Mouse (Mus musculus): ENCODE measurements around the gene Klf4. TPM values are rescaled to one million over a fixed set of nuclear protein-coding genes. Genes with fewer than 3 reads are reported as not detected.

Gene Klf4
- polyA plus RNA-seq, 1 experiment from 2014 or later = 3.8 TPM

DNA sequence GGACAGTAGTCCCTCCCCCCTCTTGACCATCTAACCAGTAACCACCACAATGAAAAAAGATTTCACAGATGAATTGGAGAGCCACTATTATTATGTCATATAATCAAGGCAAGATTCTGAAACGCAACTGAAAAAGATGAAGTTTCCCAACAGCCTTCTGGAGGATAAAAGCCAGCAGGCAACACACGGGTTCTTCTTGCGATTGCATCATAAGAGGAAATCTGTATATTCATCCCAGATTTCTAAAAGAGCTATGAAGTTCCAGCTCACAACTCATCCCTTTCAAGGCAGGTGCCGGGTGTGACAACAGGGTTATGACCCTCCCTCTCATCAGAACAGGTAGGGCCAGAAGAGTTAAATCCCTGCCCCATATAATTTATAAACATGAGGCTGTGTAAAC lies 2.2 kb upstream of the Klf4 start:
- Histone ChIP-seq H3K4me2 (no peak overlapping the region), H3K36me3 (no peaks in the 10 kb centered on the region), H3K4me3 (no peak overlapping the region), H3K27me3 (replicated peaks) (peaks cover 14% of the 10 kb centered on the region; the same call in 1 of the 2 replicates), H3K9me3 (no peaks in the 10 kb centered on the region), H3K27ac (replicated peaks) (no peak overlapping the region), H3K9ac (no peak overlapping the region), H3K4me1 (peaks cover 24% of the 10 kb centered on the region)
- 79% methylated on average over 4 of the region's 4 CpGs for WGBS
- no peak for ATAC-seq (ENCODE audit: extremely low read depth, insufficient number of reproducible peaks, low FRiP score, low TSS enrichment)

DNA sequence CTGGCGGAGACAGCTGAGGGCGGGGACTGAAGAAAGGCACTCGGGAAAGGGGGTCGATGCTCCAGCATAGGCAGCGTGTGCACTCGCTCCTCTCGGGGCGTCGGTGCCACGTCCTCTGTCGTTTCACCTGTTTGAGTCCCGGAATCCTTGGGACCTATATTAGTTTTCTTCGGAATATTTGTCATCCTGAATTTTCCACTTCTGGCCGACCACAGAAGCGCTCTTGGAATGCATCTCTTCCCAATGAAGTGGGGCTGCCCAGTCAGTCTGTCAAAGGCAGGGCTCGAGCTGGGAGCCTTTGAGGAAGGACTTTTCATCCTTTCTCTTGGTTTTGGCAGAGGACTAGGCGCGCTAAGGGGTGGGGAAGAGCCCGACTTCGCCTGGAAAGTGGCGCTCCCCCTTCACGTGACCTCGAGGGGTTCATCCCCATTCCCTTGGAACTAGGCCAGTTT lies 1.6 kb upstream of the Klf4 start:
- Histone ChIP-seq H3K9ac (peak overlapping the region; percentile 87), H3K36me3 (no peaks in the 10 kb centered on the region), H3K4me1 (peaks cover 25% of the 10 kb centered on the region), H3K27me3 (replicated peaks) (peaks cover 14% of the 10 kb centered on the region; the same call in 1 of the 2 replicates), H3K4me2 (peak overlapping the region; percentile 96), H3K27ac (replicated peaks) (peak overlapping the region; percentile 92; the same call in 1 of the 2 replicates), H3K9me3 (no peaks in the 10 kb centered on the region), H3K4me3 (peak overlapping the region; percentile 73)
- 5% methylated on average over 23 of the region's 23 CpGs for WGBS
- ATAC-seq (ENCODE audit: extremely low read depth, insufficient number of reproducible peaks, low FRiP score, low TSS enrichment) = no peak

DNA sequence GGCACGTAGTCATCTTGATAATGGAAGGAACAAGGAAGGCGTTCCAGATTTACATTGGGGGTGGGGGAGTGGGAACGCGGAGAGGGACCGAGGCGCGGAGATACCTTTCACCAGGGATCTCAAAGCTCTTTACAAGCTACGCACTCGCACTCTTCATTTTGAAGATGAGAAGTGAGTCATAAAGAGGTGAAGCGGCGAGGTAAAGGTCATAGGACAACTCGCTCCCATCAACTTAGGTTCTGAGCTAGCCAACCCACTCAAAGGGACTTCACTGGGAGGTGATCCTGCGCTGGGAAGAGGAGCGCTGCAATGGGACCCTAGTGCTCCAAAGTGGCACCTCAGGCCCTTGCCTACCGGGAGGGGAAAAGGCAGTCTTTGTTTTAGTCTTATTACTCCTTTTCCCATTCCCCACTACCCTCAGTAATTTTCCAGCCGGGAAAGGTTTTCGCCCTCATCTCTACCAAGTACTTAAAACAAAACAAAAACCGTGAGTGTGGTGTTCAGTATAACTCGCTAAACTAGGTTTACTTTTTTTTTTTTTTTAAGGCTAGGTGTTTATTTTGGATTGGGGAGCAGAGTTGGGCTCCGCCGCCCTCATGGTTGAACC lies 1.0 kb upstream of the Klf4 start:
- 1% methylated on average over 21 of the region's 21 CpGs for WGBS
- no peak for ATAC-seq (ENCODE audit: extremely low read depth, insufficient number of reproducible peaks, low FRiP score, low TSS enrichment)

DNA sequence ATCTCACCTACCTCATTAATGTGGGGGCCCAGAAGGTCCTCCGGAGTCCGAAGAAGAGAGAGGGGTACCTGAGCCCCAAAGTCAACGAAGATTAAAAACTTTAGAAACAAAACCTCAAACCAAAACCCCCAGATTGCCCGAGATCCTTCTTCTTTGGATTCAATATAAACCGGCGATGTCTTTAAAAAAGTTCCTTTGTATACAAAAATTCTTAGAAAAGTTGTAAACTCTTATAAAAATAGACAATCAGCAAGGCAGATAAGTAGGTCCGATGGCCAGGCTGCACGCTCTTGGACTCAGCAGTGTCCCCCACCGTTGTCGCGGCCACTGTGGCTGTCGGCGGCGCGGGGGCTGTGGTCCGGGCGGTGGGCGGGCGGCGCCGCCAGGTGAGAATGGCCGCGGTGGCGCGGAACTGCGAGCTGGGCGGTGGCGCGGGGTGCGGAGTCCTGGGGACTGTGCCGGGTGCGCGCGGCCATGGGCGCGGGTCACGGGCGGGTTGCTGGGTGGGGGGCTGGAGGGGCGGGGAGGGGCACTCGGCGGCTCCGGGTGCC lies 335 bp downstream of the Klf4 start:
- Histone ChIP-seq H3K9ac (peak overlapping the region; percentile 87), H3K27ac (replicated peaks) (peak overlapping the region; percentile 61), H3K27me3 (replicated peaks) (peaks cover 14% of the 10 kb centered on the region; the same call in 1 of the 2 replicates), H3K36me3 (no peaks in the 10 kb centered on the region), H3K4me3 (peak overlapping the region; percentile 73), H3K9me3 (no peaks in the 10 kb centered on the region), H3K4me1 (peaks cover 25% of the 10 kb centered on the region), H3K4me2 (peak overlapping the region; percentile 96)
- ATAC-seq (ENCODE audit: extremely low read depth, insufficient number of reproducible peaks, low FRiP score, low TSS enrichment) = no peak
- under 1% methylated on average over 36 of the region's 42 CpGs for WGBS

More for the DNA sequence above, 1.0 kb upstream of the Klf4 start:
- peaks cover 25% of the 10 kb centered on the region for H3K4me1 ChIP-seq
- peak overlapping the region; percentile 92 for H3K27ac ChIP-seq (replicated peaks)
- H3K27me3 ChIP-seq (replicated peaks) = peaks cover 14% of the 10 kb centered on the region; the same call in 1 of the 2 replicates
- H3K36me3 ChIP-seq = no peaks in the 10 kb centered on the region
- H3K9me3 ChIP-seq = no peaks in the 10 kb centered on the region
- H3K4me3 ChIP-seq = peak overlapping the region; percentile 73
- H3K4me2 ChIP-seq = peak overlapping the region; percentile 96
- peak overlapping the region; percentile 87 for H3K9ac ChIP-seq

DNA sequence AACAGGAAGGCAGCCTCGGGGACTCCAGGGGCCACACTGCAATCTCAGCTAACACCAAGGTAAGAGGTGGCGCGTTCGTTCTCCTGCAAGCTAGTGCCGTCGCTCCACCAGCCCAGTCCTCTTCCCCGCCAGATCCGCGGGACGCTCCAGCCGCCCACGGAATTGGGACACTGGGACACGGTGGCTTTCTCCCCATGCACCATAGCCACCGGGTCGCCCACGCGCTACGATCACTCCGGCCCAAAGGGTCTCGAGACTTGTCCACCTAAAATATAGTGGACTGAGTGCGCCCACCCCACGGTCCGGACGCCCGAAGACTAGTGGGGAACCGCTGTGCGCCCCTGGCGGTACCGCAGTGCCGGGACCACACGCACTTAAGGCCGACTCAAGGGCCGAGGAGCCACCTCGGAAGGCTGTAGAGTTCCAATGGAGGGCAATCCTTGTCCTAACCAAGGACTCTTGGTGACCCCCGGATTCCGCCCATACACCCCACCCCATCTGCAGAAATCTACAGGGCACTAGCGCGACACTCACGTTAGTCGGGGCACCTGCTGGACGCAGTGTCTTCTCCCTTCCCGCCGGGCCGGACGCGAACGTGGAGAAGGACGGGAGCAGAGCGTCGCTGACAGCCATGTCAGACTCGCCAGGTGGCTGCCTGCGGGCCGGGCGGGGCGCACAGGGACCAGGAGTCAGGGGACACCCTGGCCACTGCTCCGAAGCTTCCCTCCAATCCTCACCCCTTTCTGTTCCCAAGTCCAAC lies 990 bp downstream of the Klf4 start:
- ATAC-seq (ENCODE audit: extremely low read depth, insufficient number of reproducible peaks, low FRiP score, low TSS enrichment) = no peak
- peak overlapping the region; percentile 96 for H3K4me2 ChIP-seq
- no peaks in the 10 kb centered on the region for H3K36me3 ChIP-seq
- no peak overlapping the region; the same call in 1 of the 2 replicates for H3K27ac ChIP-seq (replicated peaks)
- peak overlapping the region; percentile 87 for H3K9ac ChIP-seq
- peaks cover 11% of the 10 kb centered on the region; the same call in 1 of the 2 replicates for H3K27me3 ChIP-seq (replicated peaks)
- H3K4me3 ChIP-seq = peak overlapping the region; percentile 73
- 2% methylated on average over 56 of the region's 56 CpGs for WGBS
- no peaks in the 10 kb centered on the region for H3K9me3 ChIP-seq
- H3K4me1 ChIP-seq = peaks cover 26% of the 10 kb centered on the region

DNA sequence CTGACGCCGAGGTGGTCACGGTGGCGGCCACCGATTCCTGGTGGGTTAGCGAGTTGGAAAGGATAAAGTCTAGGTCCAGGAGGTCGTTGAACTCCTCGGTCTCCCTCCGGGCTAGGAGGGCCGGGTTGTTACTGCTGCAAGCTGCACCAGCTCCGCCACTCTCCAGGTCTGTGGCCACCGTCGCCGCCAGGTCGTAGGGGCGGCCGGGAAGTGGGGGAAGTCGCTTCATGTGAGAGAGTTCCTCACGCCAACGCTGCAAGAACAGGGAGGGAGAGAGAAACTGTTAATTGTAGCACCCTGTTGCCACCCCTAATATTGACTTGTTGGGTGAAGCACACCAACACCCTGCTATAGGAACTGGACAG lies 1.6 kb downstream of the Klf4 start:
- under 1% methylated on average over 20 of the region's 20 CpGs for WGBS
- H3K4me1 ChIP-seq = peaks cover 32% of the 10 kb centered on the region
- H3K36me3 ChIP-seq = no peaks in the 10 kb centered on the region
- H3K4me2 ChIP-seq = peak overlapping the region; percentile 96
- H3K27ac ChIP-seq (replicated peaks) = no peak overlapping the region; the same call in 1 of the 2 replicates
- peaks cover 10% of the 10 kb centered on the region; the same call in 1 of the 2 replicates for H3K27me3 ChIP-seq (replicated peaks)
- H3K9ac ChIP-seq = peak overlapping the region; percentile 87
- no peaks in the 10 kb centered on the region for H3K9me3 ChIP-seq
- peak overlapping the region; percentile 73 for H3K4me3 ChIP-seq
- no peak for ATAC-seq (ENCODE audit: extremely low read depth, insufficient number of reproducible peaks, low FRiP score, low TSS enrichment)

DNA sequence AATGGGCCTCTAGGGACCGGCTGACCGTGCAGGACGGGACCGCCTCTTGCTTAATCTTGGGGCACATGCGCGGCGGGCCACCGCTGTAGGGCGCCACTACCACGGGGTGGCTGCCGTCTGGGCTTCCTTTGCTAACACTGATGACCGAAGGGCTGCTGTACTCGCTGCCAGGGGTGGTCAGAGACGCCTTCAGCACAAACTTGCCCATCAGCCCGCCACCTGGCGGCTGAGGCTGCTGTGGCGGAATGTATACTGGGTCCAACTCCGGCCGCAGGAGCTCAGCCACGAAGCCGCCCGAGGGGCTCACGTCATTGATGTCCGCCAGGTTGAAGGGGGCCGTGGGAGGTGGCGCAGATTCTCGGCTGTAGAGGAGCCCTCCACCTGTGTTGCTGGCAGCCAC lies 2.0 kb downstream of the Klf4 start:
- Histone ChIP-seq H3K9me3 (no peaks in the 10 kb centered on the region), H3K4me1 (peaks cover 33% of the 10 kb centered on the region), H3K4me2 (peak overlapping the region; percentile 96), H3K27ac (replicated peaks) (no peak overlapping the region), H3K27me3 (replicated peaks) (peaks cover 8% of the 10 kb centered on the region; the same call in 1 of the 2 replicates), H3K4me3 (peak overlapping the region; percentile 73), H3K9ac (peak overlapping the region; percentile 87), H3K36me3 (no peaks in the 10 kb centered on the region)
- under 1% methylated on average over 27 of the region's 27 CpGs for WGBS
- ATAC-seq (ENCODE audit: extremely low read depth, insufficient number of reproducible peaks, low FRiP score, low TSS enrichment) = no peak; the same call in 1 of the 2 replicates

DNA sequence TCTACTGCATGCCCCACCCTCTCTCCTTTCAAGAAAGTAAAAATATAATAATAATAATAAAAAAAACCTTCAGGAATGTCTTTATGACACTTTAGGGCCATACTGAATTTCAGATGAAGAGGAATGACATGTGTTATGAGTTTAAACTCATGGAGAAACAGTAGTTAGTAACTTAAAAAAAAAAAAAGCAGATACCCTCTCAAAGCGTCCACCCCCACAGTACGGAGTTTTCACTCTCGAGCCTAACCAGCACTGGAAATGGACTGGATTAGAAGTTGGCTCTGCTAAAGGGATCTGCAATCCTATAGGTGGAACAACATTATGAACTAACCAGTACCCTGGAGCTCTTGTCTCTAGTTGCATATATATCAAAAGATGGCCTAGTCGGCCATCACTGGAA lies 3.9 kb downstream of the Klf4 start:
- 83% methylated on average over 4 of the region's 4 CpGs for WGBS
- Histone ChIP-seq H3K4me1 (peaks cover 25% of the 10 kb centered on the region), H3K27me3 (replicated peaks) (peaks cover 8% of the 10 kb centered on the region; the same call in 1 of the 2 replicates), H3K9me3 (no peaks in the 10 kb centered on the region), H3K4me3 (no peak overlapping the region), H3K27ac (replicated peaks) (no peak overlapping the region), H3K36me3 (no peaks in the 10 kb centered on the region), H3K9ac (no peak overlapping the region), H3K4me2 (no peak overlapping the region)
- no peak for ATAC-seq (ENCODE audit: extremely low read depth, insufficient number of reproducible peaks, low FRiP score, low TSS enrichment)

DNA sequence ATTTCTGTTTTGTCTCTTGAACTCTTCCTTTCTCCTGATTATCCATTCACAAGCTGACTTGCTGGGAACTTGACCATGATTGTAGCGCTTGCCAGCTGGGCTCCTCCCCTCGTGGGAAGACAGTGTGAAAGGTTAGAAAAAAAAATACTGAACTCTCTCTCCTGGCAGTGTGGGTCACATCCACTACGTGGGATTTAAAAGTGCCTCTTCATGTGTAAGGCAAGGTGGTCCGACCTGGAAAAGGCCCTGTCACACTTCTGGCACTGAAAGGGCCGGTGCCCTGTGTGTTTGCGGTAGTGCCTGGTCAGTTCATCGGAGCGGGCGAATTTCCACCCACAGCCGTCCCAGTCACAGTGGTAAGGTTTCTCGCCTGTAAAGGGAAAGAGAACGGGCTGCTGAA lies 4.3 kb downstream of the Klf4 start:
- ATAC-seq (ENCODE audit: extremely low read depth, insufficient number of reproducible peaks, low FRiP score, low TSS enrichment) = no peak
- Histone ChIP-seq H3K9ac (no peak overlapping the region), H3K27ac (replicated peaks) (no peak overlapping the region), H3K4me3 (no peak overlapping the region), H3K4me1 (peaks cover 25% of the 10 kb centered on the region), H3K4me2 (no peak overlapping the region), H3K36me3 (no peaks in the 10 kb centered on the region), H3K9me3 (no peaks in the 10 kb centered on the region), H3K27me3 (replicated peaks) (peaks cover 8% of the 10 kb centered on the region; the same call in 1 of the 2 replicates)
- 73% methylated on average over 12 of the region's 12 CpGs for WGBS

DNA sequence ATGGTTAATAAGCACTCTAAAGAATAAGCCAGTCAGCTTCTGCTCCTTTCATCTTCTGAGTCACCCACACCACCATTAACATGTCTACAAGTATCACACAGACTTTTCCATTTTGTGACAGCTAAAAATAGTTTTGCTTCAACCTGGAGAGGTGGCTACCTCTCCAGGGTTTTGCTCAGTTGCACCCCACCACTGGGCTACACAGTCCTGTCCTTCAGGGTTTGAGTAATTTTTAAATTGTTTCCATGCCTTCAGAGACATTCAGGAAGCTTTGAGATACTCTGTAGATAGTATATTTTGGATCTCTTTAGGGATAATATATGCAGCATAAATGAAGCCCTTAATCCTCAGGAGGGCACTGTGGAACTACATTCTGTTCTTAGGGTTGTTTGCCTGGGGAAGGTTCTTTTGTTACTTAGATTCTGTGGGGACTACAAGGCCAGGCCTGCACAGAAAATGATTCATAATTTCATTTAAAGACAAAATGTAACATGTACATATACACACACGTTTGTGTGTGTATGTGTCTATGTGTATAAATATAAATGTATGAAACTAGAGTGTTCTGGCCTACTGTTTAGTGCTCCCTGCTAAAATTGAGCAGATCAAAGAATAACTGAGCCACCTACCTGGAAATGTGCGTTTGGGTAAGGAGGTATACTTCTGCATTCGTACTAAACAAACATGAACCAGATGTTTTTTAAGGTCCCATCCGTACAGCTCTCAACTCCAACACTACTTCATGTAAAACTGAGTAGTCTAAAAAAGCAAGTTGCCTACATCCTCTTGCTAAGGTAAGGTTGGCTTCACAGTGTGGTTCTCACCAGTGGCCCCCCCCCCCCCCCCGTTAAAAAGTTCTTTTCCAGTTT lies 5.8 kb downstream of the Klf4 start:
- 63% methylated on average over 5 of the region's 5 CpGs for WGBS

More for the DNA sequence above, 5.8 kb downstream of the Klf4 start:
- Histone ChIP-seq H3K9me3 (no peaks in the 10 kb centered on the region), H3K9ac (no peak overlapping the region), H3K4me2 (no peak overlapping the region), H3K36me3 (no peaks in the 10 kb centered on the region), H3K27ac (replicated peaks) (no peak overlapping the region), H3K4me1 (peaks cover 25% of the 10 kb centered on the region), H3K4me3 (no peak overlapping the region), H3K27me3 (replicated peaks) (peaks cover 5% of the 10 kb centered on the region; the same call in 1 of the 2 replicates)
- no peak for ATAC-seq (ENCODE audit: extremely low read depth, insufficient number of reproducible peaks, low FRiP score, low TSS enrichment)
